Mouse (Mus musculus) hindbrain, postnatal 0 days (tissue): ENCODE results near the gene Stab2. TPM values are rescaled to one million over a fixed set of nuclear protein-coding genes. Genes with fewer than 3 reads are reported as not detected.
A peak's percentile ranks its signal among the peaks of the same experiment; 100 is the strongest.

Experiments used
- ATAC-seq: fragments of 200-750 bp; cut with Nextera tagmentation; 2 replicates; pipeline ENCODE4 v1.8.0; 2017; ENCODE audit warnings: mild to moderate bottlenecking, moderate TSS enrichment, moderate library complexity
- DNase-seq: peaks from one replicate; pipeline ENCODE4 v3.0.0-alpha.2; 2015; ENCODE audit warnings: low spot score
- H3K27ac ChIP-seq: fragments of 300-500 bp; sonication (generic); 2 replicates; pipeline ENCODE4 v1.5.1; 2014; ENCODE audit warnings: mild to moderate bottlenecking
- H3K27me3 ChIP-seq: fragments of 300-500 bp; sonication (generic); 2 replicates; pipeline ENCODE4 v1.6.1; 2014; ENCODE audit warnings: low read length, mixed read lengths; ENCODE audit not compliant: insufficient read depth
- H3K36me3 ChIP-seq: fragments of 300-500 bp; sonication (generic); 2 replicates; pipeline ENCODE4 v1.6.1; 2014; ENCODE audit warnings: low read length, mixed read lengths; ENCODE audit not compliant: insufficient read depth
- H3K4me1 ChIP-seq: fragments of 300-500 bp; sonication (generic); 2 replicates; pipeline ENCODE4 v1.6.1; 2014; ENCODE audit warnings: antibody characterized with exemption, low read length, mixed read lengths; ENCODE audit not compliant: insufficient read depth
- H3K4me2 ChIP-seq: fragments of 300-500 bp; sonication (generic); 2 replicates; pipeline ENCODE4 v1.6.1; 2014; ENCODE audit warnings: low read depth, mild to moderate bottlenecking, low read length, moderate library complexity, mixed read lengths
- H3K4me3 ChIP-seq: fragments of 300-500 bp; sonication (generic); 2 replicates; pipeline ENCODE4 v1.5.1; 2014; ENCODE audit warnings: low read length
- H3K9ac ChIP-seq: fragments of 300-500 bp; sonication (generic); replicated peaks from 2 replicates; pipeline ENCODE4 v1.6.1; 2014; ENCODE audit warnings: mild to moderate bottlenecking, low read length, moderate library complexity, mixed read lengths
- H3K9me3 ChIP-seq: fragments of 300-500 bp; sonication (generic); 2 replicates; pipeline ENCODE4 v1.6.1; 2016; ENCODE audit warnings: low read length, mixed read lengths
- CTCF ChIP-seq: IDR thresholded peaks from 2 replicates; pipeline ENCODE4 v1.5.1; 2016; ENCODE audit warnings: antibody characterized with exemption, control low read depth, low read depth
- WGBS: fragments of 180-500 bp; shearing (Covaris S2); extraction: QIAGEN DNeasy Blood & Tissue Kit; methylation state at CpG from one replicate; pipeline ENCODE4 v1.1.7; 2014; 5-methylcytosine and 5-hydroxymethylcytosine counted together
- polyA plus RNA-seq: library from polyadenylated mRNA; unstranded; fragments of >200 nt; fragmentation: Nextera tagmentation; extraction: Ambion mirVana; gene quantifications from 2 replicates; pipeline ENCODE4 v1.2.1, GENCODE M21; 2015
- total RNA-seq: library from RNA; depleted of rRNA; stranded (reverse); fragments of >200 nt; gene quantifications from 2 replicates; pipeline ENCODE4 v1.2.3, GENCODE M21; 2014

The Stab2 gene
- total and polyA plus RNA-seq, 2 experiments from 2014 or later: 0.10 to 0.42 TPM

DNA sequence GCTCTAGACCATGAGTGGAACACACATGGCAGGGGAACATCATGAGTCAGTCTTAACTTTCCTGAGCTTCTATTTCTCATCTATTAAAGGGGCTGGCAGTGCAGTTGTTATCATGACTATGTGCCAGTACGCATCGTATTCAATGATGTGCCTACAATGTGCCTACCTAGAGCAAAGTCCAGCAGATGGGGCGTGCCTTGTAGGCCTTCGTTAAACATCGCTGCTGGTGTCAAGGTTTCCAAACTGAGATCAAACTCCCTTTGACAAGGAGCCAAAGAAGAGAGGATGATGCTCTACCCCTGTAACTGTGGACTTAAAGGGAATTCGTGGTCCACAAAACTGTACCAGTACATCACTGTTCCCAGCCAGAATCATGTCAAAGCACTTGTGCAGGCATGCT is 145.3 kb downstream of the Stab2 start:
- no peaks in the 10 kb centered on the region for H3K9me3 ChIP-seq
- no peaks in the 10 kb centered on the region for H3K27me3 ChIP-seq
- H3K36me3 ChIP-seq: no peaks in the 10 kb centered on the region
- no peak overlapping the region for H3K4me2 ChIP-seq
- H3K9ac ChIP-seq: no peak overlapping the region
- no peak overlapping the region for H3K4me3 ChIP-seq
- no peak for ATAC-seq
- TF ChIP-seq CTCF: no peak
- H3K4me1 ChIP-seq: no peaks in the 10 kb centered on the region
- no peak for DNase-seq
- WGBS: 89% methylated on average over 6 of the region's 6 CpGs
- no peak overlapping the region for H3K27ac ChIP-seq

DNA sequence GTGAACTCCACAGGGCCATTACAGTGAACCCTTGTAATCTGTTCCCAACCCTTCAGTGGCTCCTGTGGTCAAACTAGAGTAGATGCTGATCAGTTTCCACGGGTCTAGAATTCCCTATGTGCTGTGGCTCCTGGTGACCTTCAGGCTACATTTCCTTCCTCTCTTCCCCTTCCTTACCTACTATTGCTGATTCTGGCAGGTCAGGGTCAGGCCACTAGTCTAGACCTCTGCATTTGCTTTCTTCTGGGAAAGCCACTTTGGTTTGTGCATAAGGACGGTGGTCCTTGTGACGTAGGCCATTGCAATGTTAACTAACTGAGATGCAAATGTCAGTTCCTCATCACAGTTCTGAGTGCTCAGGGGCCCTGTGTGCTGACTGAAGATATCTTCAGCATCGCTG is 147.4 kb downstream of the Stab2 start:
- H3K4me3 ChIP-seq: no peak overlapping the region
- H3K27ac ChIP-seq: no peak overlapping the region
- 83% methylated on average over 4 of the region's 4 CpGs for WGBS
- H3K4me2 ChIP-seq: no peak overlapping the region
- H3K36me3 ChIP-seq: no peaks in the 10 kb centered on the region
- no peaks in the 10 kb centered on the region for H3K4me1 ChIP-seq
- no peaks in the 10 kb centered on the region for H3K27me3 ChIP-seq
- DNase-seq: no peak
- no peak for ATAC-seq
- H3K9me3 ChIP-seq: no peaks in the 10 kb centered on the region
- H3K9ac ChIP-seq: no peak overlapping the region
- no peak for TF ChIP-seq CTCF

DNA sequence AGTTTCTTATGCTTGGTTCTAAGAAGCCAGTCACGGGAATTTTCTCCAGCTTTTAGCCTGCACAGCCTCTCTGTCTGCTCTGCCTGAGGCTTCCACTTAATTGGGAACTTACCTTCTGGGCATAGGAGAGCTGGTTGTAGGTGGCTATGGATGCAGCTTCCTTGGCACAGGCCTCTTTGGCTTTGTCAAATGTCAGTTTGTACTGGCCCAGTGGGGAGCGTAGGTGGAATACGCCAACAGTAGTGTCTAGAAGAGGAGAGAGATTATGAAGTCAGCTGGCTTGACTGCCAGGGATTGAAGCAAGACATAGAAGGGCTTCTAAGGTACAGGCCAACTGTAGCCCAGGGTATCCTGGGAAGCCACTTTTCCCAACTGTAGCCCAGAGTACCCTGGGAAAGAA is 154.4 kb downstream of the Stab2 start:
- no peak overlapping the region for H3K4me3 ChIP-seq
- 81% methylated on average over 3 of the region's 3 CpGs for WGBS
- no peak for ATAC-seq
- H3K36me3 ChIP-seq: no peaks in the 10 kb centered on the region
- no peak overlapping the region for H3K4me2 ChIP-seq
- H3K9ac ChIP-seq: no peak overlapping the region
- TF ChIP-seq CTCF: no peak
- H3K27ac ChIP-seq: no peak overlapping the region
- no peak for DNase-seq
- no peaks in the 10 kb centered on the region for H3K9me3 ChIP-seq
- H3K27me3 ChIP-seq: no peaks in the 10 kb centered on the region
- H3K4me1 ChIP-seq: no peaks in the 10 kb centered on the region

DNA sequence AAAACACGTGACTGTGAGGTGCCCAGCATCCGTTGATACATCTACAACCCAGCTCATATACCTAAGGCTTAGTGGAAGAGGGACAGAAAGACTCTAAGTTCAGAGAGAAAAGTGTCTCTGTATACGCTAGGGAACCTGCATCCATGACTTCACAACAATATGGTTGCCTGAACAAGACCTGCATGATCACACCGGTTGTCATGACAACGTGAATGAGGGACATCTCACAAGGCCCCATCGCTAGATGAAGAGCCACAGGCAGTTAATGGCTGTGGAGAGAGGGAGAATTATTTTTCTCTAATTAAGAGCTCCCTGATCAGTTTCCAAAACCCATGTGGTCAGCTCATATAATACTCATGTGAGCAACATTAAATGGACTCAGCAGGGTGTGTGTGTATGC is 155.7 kb downstream of the Stab2 start:
- DNase-seq: peak; percentile 57
- TF ChIP-seq CTCF: no peak
- H3K4me3 ChIP-seq: no peak overlapping the region
- 68% methylated on average over 6 of the region's 6 CpGs for WGBS
- no peak overlapping the region for H3K9ac ChIP-seq
- no peak overlapping the region for H3K4me2 ChIP-seq
- no peaks in the 10 kb centered on the region for H3K27me3 ChIP-seq
- H3K36me3 ChIP-seq: no peaks in the 10 kb centered on the region
- H3K4me1 ChIP-seq: no peaks in the 10 kb centered on the region
- peak; percentile 71 for ATAC-seq
- H3K27ac ChIP-seq: no peak overlapping the region
- H3K9me3 ChIP-seq: no peaks in the 10 kb centered on the region

DNA sequence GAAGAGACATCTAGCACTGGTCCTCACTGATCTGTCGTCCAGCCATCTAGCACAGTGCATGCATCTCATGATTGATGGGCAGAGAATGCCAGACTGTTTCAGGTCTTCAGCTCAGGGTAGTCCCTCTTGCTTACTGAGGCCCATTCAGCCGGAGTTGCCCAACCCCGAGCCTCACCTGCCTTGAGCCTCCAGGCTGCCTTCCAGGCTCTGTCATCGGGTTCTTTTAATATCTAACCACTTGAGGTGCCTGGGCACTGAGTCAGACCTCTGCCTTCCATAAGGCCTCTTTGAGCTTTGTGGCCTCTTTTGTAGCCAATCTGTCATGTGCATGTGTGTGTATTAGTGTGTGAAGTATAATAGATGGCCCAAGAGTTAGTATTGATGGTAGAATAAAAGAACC is 158.3 kb downstream of the Stab2 start:
- Histone ChIP-seq H3K9me3 (no peaks in the 10 kb centered on the region), H3K4me2 (no peak overlapping the region), H3K27me3 (no peaks in the 10 kb centered on the region), H3K4me1 (no peaks in the 10 kb centered on the region), H3K36me3 (no peaks in the 10 kb centered on the region), H3K4me3 (no peak overlapping the region), H3K27ac (no peak overlapping the region), H3K9ac (no peak overlapping the region)
- ATAC-seq (no peak), DNase-seq (no peak)
- 83% methylated on average over 4 of the region's 4 CpGs for WGBS
- TF ChIP-seq CTCF: no peak

DNA sequence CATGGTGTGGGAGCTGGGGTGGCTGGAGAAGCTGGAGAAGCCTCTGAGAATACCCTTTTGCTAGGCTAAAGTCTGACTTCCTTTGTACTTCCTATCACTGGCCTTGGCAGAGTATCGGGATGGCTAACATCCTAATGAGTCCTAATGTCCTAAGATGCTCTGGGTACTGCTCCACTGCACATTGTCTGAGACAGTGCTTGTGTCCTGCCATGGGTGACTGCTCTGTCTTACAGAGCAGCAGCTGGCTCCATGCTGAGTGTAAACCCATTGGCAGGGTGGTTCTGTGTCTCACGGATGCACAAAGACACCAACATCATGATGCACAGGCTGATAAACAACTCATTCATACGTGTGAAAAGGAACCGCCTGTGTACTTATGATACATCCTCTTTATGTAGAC is 158.7 kb downstream of the Stab2 start:
- Histone ChIP-seq H3K27ac (no peak overlapping the region), H3K27me3 (no peaks in the 10 kb centered on the region), H3K9ac (no peak overlapping the region), H3K4me2 (no peak overlapping the region), H3K36me3 (no peaks in the 10 kb centered on the region), H3K4me3 (no peak overlapping the region), H3K9me3 (no peaks in the 10 kb centered on the region), H3K4me1 (no peaks in the 10 kb centered on the region)
- no peak for TF ChIP-seq CTCF
- no peak for ATAC-seq
- 75% methylated on average over 4 of the region's 4 CpGs for WGBS
- no peak for DNase-seq

DNA sequence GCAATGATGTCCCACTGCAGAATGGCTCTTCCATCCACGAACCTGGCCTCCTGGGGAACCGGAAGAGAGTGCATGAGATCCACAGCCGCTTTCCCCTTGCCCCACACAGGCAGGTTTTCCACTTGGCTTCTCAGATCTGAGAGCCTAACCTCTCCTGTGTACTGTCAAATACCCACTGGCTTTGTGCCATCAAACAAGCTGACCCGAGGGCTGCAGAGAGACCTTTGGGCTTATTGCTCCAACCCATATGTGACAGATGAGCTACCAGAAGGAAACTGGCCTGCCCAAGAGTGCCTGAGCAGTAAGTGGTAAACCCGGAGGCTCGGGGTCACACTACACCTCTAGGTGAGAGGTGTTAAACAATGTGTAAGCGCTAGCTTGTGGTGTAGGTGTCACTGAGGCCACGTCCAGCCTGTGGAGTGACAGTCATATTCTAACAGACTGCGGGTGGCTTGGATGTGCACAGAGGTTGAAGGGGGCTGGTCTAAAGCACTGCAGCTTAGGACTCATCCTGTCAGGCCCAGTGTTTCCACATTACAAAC is 160.8 kb downstream of the Stab2 start:
- ATAC-seq (0 out of 2 replicates have a peak, but pooled peaks have one; percentile 12), DNase-seq (no peak)
- 80% methylated on average over 9 of the region's 9 CpGs for WGBS
- no peaks in the 10 kb centered on the region for H3K4me1 ChIP-seq
- H3K4me3 ChIP-seq: no peak overlapping the region
- H3K9me3 ChIP-seq: no peaks in the 10 kb centered on the region
- H3K27me3 ChIP-seq: no peaks in the 10 kb centered on the region
- no peak overlapping the region for H3K27ac ChIP-seq
- H3K36me3 ChIP-seq: no peaks in the 10 kb centered on the region
- H3K9ac ChIP-seq: no peak overlapping the region
- TF ChIP-seq CTCF: no peak
- no peak overlapping the region for H3K4me2 ChIP-seq
